Mouse (Mus musculus) stomach, postnatal 0 days (tissue): Measurements from ENCODE around the gene Tada2a. TPM values are rescaled to one million over a fixed set of nuclear protein-coding genes. Genes with fewer than 3 reads are reported as not detected.

ENCODE experiments used
- ATAC-seq: fragments of 200-750 bp; cut with Nextera tagmentation; 2 replicates; pipeline ENCODE4 v1.8.0; 2017; ENCODE audit not compliant: low FRiP score, low TSS enrichment
- DNase-seq: peaks from one replicate; pipeline ENCODE4 v3.0.0-alpha.2; 2016; ENCODE audit warnings: low spot score
- H3K27ac ChIP-seq: fragments of 300-500 bp; sonication (generic); replicated peaks from 2 replicates; pipeline ENCODE4 v1.5.1; 2014; ENCODE audit warnings: mild to moderate bottlenecking, control low read depth
- H3K27me3 ChIP-seq: fragments of 300-500 bp; sonication (generic); 2 replicates; pipeline ENCODE4 v1.6.1; 2014; ENCODE audit warnings: low read length; ENCODE audit not compliant: control insufficient read depth, insufficient read depth
- H3K36me3 ChIP-seq: fragments of 300-500 bp; sonication (generic); 2 replicates; pipeline ENCODE4 v1.6.1; 2014; ENCODE audit warnings: low read length, mixed read lengths; ENCODE audit not compliant: control insufficient read depth, insufficient read depth
- H3K4me1 ChIP-seq: fragments of 300-500 bp; sonication (generic); replicated peaks from 2 replicates; pipeline ENCODE4 v1.6.1; 2014; ENCODE audit warnings: antibody characterized with exemption; ENCODE audit not compliant: control insufficient read depth, insufficient read depth
- H3K4me2 ChIP-seq: fragments of 300-500 bp; sonication (generic); replicated peaks from 2 replicates; pipeline ENCODE4 v1.6.1; 2014; ENCODE audit warnings: low read depth, mild to moderate bottlenecking, control low read depth, moderate library complexity
- H3K4me3 ChIP-seq: fragments of 300-500 bp; sonication (generic); 2 replicates; pipeline ENCODE4 v1.5.1; 2014; ENCODE audit warnings: low read depth, low read length, control low read depth
- H3K9ac ChIP-seq: fragments of 300-500 bp; sonication (generic); 2 replicates; pipeline ENCODE4 v1.6.1; 2014; ENCODE audit warnings: mild to moderate bottlenecking, low read length, control low read depth, mixed read lengths
- H3K9me3 ChIP-seq: fragments of 300-500 bp; sonication (generic); 2 replicates; pipeline ENCODE4 v1.6.1; 2016; ENCODE audit warnings: low read length; ENCODE audit not compliant: control insufficient read depth
- CTCF ChIP-seq: IDR thresholded peaks from 2 replicates; pipeline ENCODE4 v1.5.1; 2016; ENCODE audit warnings: antibody characterized with exemption, low read depth, mild to moderate bottlenecking, moderate library complexity
- EP300 ChIP-seq: optimal IDR thresholded peaks from 2 replicates; pipeline ENCODE3; 2016; ENCODE audit warnings: antibody characterized with exemption
- WGBS: fragments of 180-500 bp; shearing (Covaris S2); extraction: QIAGEN DNeasy Blood & Tissue Kit; methylation state at CpG from one replicate; pipeline ENCODE4 v1.1.7; 2014; 5-methylcytosine and 5-hydroxymethylcytosine counted together
- polyA plus RNA-seq: library from polyadenylated mRNA; unstranded; fragments of >200 nt; fragmentation: Nextera tagmentation; extraction: Ambion mirVana; gene quantifications from 2 replicates; pipeline ENCODE4 v1.2.1, GENCODE M21; 2015

Gene Tada2a
- polyA plus RNA-seq, 1 experiment from 2014 or later: 13.2 TPM

- DNase-seq: no peak
- 60% methylated on average over 10 of the region's 10 CpGs for WGBS
- peak overlapping the region; percentile 40 for H3K27ac ChIP-seq
- H3K4me2 ChIP-seq: no peak overlapping the region
- no peaks in the 10 kb centered on the region for H3K27me3 ChIP-seq
- H3K9ac ChIP-seq: no peak overlapping the region
- no peaks in the 10 kb centered on the region for H3K4me1 ChIP-seq
- H3K36me3 ChIP-seq: no peaks in the 10 kb centered on the region
- no peak for ATAC-seq
- H3K9me3 ChIP-seq: no peaks in the 10 kb centered on the region; the same call in 1 of the 2 replicates
- TF ChIP-seq EP300: no peak
- TF ChIP-seq CTCF: no peak
- H3K4me3 ChIP-seq: no peak overlapping the region
Observed at GRCm38 (mm10) chr11:84053524-84054163, 75.8 kb downstream of the Tada2a start.

DNA sequence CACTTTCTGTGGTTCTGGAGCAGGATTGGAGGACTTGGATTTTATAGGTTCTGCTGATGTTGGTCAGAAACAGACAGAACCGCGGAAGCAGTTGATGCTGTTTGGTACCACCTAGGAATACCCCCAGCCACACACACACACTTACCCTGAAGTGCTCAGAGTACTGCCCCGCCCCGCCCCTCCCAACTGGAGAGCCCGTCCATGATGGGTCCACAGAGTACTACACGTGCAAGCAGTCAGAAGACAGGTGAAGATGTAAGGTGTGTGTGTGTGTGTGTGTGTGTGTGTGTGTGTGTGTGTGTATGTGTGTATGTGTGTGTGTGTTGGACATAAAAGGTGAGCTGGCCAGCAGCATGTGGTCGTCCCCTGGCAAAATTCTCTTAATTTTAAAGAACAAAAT, 76.3 kb downstream of the Tada2a start:
- Histone ChIP-seq H3K27ac (no peak overlapping the region; the same call in 1 of the 2 replicates), H3K9me3 (no peaks in the 10 kb centered on the region; the same call in 1 of the 2 replicates), H3K4me1 (no peaks in the 10 kb centered on the region), H3K36me3 (no peaks in the 10 kb centered on the region), H3K27me3 (no peaks in the 10 kb centered on the region), H3K4me2 (no peak overlapping the region), H3K9ac (no peak overlapping the region), H3K4me3 (no peak overlapping the region)
- TF ChIP-seq EP300: no peak
- TF ChIP-seq CTCF: no peak
- DNase-seq (no peak), ATAC-seq (no peak)
- WGBS: 79% methylated on average over 7 of the region's 7 CpGs

DNA sequence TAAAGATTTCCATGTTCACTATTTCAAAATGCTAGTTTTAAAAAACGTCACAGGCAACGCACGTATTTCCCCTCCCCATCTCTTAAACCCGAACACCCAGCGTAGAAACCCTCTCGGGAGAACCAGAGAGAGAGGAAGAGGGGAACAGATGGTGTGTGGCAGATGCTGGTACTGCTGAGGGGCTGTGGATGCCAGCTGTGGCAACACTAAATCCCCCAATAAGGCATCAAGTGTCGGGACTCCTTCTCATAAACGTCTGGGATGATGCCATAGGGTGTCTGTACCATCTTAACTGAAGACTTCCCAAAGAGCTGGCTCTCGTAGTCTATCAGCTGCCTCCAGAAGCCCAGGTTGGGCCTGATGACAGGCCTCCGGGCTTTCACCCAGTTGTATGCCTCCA, 81.0 kb downstream of the Tada2a start:
- WGBS: 77% methylated on average over 10 of the region's 10 CpGs
- Histone ChIP-seq H3K9me3 (no peaks in the 10 kb centered on the region), H3K9ac (no peak overlapping the region), H3K4me2 (no peak overlapping the region), H3K4me1 (no peaks in the 10 kb centered on the region), H3K27ac (no peak overlapping the region), H3K27me3 (no peaks in the 10 kb centered on the region), H3K4me3 (no peak overlapping the region), H3K36me3 (no peaks in the 10 kb centered on the region)
- DNase-seq (no peak), ATAC-seq (no peak)
- TF ChIP-seq CTCF: no peak
- no peak for TF ChIP-seq EP300

DNA sequence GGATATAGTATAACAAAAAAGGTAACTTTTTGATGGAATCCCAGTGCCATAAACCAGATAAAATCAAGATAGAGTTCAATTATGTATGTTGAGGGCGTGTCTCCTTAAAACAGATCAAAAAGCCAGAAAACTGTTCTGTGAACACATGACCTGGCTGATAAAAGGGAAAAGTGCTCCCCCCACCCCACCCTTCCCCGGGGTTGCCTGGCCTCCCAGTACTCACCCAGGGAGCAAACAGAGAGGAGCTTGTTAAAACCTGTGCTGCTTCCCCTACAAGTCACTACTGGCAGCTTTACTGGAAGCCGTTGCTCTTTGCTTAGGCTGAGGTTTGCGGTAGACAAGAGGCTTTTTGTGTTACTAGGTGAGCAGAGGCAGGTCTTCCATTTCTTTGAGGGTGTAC, 82.1 kb downstream of the Tada2a start:
- H3K4me3 ChIP-seq: no peak overlapping the region
- no peaks in the 10 kb centered on the region for H3K27me3 ChIP-seq
- peak overlapping the region; percentile 45; the same call in 1 of the 2 replicates for H3K27ac ChIP-seq
- DNase-seq (peak; percentile 34), ATAC-seq (no peak)
- H3K9me3 ChIP-seq: no peaks in the 10 kb centered on the region
- no peak overlapping the region for H3K9ac ChIP-seq
- H3K4me2 ChIP-seq: no peak overlapping the region
- 51% methylated on average over 4 of the region's 4 CpGs for WGBS
- TF ChIP-seq CTCF (no peak), EP300 (no peak)
- no peaks in the 10 kb centered on the region for H3K36me3 ChIP-seq
- no peaks in the 10 kb centered on the region for H3K4me1 ChIP-seq

DNA sequence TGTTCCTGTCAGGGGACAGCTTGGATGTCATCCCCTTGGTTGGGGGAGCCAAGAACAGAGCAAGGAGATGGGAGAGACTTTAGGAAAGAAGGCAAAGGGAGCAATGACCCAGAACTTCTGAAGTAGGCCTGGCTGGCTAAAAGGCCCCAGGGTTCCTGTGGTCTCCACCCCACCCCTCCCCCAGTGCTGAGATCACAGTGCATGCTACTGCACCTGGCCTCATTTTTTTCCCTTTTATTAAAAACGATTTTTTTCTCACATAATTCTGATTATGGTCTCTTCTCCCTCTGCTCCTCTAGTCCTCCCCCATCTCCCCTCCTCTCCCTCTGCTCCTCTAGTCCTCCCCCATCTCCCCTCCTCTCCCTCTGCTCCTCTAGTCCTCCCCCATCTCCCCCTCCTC, 84.4 kb downstream of the Tada2a start:
- no peak overlapping the region for H3K4me3 ChIP-seq
- 32% methylated on average over 1 of the region's 1 CpGs for WGBS
- TF ChIP-seq CTCF (no peak), EP300 (no peak)

More for the DNA sequence above, 84.4 kb downstream of the Tada2a start:
- Histone ChIP-seq H3K27ac (no peak overlapping the region), H3K36me3 (no peaks in the 10 kb centered on the region), H3K4me2 (no peak overlapping the region), H3K27me3 (no peaks in the 10 kb centered on the region), H3K9me3 (no peaks in the 10 kb centered on the region), H3K4me1 (no peaks in the 10 kb centered on the region), H3K9ac (no peak overlapping the region)
- DNase-seq (no peak), ATAC-seq (no peak)
